Mouse (Mus musculus) ovary, adult 18-20 months (tissue): ENCODE measurements around the gene Fbxo2.
"Not testable (repeated sequence)": the region's sequence is repeated elsewhere in the genome, so short reads cannot be mapped to it uniquely, and the experiment has no call there.

ENCODE experiments used
- DNase-seq: peaks from one replicate; pipeline ENCODE4 v3.0.0; 2022; ENCODE audit warnings: low spot score, mixed read lengths

Fbxo2 gene

DNA sequence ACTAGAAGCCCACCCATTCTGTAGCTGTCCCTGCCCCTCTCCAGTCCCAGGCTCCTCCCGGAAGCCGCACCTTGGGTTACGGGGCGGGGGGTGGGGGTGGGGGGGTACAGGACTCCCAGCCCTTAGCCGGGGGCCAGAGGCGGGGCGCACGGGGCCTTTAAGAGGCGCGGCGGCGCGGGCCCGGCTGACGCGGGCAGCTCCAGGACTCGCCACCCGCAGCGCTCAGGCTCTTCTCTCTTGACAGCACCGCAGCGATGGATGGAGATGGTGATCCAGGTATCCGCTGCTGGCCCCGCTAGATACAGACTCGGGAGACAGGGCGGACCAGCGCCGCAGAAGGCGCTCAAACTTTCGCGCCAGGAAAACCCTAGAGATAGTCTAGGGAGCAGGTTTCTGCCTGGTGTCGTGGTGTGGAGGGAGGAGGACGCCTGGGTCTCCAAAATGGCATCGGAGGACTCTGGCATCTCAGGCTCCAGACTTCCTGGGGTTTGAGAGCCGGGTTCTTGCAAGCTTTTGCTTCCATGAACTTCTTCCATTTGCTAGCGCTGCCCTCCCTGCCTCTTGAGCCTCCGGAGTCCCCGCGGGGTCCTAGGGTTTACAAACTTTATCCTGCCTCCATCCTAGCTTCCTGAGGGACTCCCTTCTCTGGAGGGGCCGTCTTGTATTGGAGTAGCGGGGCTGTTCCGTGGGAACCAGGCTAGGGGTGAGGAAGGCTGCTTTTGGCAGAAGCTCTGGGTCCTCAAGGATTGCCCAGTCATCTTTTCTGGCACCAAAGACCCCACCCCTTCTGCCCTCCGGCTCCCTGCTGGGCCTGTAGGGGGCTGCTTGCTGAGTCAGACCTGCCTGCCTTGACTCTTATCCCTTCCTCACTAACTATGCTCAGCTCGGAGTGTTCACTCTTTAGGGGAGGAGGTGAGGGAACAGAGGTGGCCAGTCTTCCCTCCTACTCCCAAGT, at the start of gene Fbxo2, which contains the start of gene Fbxo44:
Fbxo2 (plus strand) TSS at position 186 of the 955 bp plus-strand sequence.
Fbxo44 (minus strand) TSS at position 47 of the 955 bp plus-strand sequence.
- no peak for DNase-seq

DNA sequence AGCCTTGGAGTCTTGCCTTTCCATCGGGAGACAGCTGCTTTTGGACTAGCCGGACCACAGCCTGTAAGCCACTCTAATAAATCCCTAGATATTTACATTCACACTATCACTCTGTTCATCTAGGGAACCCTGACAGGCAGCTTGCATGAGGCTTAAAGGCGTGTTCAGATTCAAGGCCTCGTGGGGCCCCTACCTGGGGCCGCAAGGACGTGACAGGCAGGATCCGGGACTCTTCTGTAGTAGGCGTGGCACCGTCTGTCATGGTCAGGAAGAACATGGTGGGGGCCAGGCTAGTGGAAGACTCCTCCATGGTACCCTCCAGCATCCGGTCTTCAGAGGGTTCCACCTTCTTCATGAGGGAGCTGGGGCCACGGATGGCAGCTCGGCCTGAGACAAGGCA, 47.9 kb upstream of the Fbxo2 start:
- DNase-seq: no peak

DNA sequence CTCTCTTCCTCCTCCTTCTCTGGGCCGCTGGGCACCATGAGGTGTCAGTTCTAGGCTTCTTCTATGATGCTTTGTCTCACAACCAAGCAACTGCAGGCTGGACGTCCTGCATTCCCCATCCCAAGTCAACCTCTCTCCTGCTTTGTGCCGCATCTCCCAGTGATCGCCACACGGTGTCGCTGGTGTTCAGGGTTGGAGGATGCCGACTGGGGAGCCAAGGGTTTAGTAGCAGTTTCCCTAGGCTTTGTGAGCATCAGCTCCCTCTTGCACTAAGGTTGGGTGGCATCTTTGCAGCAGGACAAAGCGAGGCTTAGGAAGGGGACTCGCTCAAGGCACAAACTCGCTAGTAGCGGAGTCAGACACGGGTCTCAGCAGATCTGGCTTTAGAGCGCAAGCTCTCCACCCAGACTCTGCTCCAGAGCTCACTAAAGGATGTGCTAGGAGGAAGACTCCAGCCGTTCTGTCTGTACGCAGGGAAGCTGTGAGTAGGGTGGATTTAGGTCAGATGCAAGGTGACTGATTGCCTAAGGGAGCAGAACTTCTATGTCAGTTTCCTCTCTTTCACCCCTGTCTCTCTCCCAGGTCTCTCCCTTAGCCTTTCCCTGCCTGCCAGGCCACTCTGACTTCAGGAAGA, 45.5 kb upstream of the Fbxo2 start:
- peak; percentile 65 for DNase-seq

DNA sequence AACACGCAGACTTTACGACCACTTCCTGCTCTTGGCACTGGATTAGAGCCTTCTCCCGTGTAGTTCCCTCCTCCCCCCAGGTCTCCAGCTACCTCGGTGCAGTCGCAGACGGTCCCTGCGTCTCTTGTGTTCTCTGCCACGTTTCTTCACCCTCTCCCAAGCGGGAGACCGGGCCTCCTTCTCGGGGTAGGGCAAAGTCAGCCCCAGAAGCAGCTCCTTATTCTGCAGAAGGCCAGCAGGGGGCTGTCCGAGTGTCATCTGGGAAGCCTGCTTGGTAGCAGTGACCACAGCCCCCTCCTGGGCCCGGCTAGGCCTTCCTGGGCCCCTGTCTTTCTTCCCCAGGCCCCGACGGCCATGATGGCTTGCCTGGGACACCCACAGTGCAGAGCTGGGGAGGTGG, 45.0 kb upstream of the Fbxo2 start:
- DNase-seq: no peak

DNA sequence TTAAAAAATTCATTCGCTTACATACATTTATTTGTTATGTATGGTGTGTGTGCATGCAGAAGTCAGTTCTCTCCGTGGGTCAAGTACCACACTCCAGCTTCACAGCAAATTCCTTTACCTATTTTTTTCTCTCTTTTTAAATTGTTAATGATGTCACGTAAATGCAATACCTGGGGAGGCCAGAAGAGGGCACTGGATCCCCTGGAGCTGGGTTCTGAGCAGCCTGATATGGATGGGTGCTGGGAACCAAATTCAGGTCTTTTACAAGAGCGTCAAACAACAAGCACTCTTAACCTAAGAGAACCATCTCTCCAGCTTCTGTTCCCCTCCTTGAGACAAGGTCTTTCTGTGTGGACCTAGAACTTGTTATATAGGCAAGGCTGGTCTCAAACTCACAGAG, 43.8 kb upstream of the Fbxo2 start:
- no peak for DNase-seq

DNA sequence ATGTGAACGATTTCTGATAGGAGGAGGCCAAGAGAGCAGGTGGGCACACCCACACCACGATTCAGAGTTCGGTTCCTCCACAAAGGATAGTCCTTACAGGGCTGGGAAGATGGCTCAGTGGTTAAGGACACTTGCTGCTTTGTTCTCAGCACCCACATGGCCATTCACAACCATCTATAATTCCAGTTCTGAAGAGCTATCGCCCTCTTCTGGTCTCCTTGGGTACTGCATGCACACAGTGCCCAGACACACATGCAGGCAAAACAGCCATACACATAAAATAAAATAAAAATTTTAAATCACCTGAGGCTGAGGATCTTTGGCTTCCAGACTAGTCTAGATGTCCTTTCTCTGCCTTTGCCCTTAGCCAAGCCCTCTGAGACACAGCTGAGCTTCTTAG, 43.0 kb upstream of the Fbxo2 start:
- DNase-seq: no peak

DNA sequence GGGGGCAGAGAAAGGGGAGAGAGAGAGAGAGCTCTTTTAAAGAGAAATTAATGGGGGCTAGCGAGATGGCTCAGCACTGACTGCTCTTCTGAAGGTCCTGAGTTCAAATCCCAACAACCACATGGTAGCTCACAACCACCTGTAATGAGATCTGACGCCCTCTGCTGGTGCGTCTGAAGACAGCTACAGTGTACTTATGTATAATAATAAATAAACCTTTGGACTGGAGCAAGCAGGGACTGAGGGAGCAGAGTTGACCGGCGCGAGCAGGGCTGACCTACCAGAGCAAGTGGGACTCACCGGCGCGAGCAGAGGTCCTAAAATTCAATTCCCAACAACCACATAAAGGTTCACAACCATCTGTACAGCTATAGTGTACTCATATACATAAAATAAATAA, 40.8 kb upstream of the Fbxo2 start:
- DNase-seq: not testable (repeated sequence)

DNA sequence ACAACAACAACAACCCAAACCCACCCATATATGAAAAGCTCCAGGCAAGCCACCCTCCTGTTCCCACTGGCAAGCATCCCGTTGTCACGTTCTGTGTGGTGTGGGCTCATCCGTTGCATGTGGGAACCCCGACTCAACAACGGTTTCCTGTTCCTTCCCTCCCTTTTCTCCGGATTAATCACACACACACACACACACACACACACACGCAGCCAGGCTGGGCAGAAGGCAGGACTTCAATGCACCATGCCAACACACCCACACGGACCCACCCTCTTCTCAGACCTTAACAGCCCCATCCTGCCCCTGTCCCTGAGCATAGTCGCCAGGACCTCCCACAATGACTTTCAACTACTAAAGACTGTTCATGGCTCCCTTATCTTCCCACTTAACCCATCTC, 39.9 kb upstream of the Fbxo2 start:
- DNase-seq: no peak

DNA sequence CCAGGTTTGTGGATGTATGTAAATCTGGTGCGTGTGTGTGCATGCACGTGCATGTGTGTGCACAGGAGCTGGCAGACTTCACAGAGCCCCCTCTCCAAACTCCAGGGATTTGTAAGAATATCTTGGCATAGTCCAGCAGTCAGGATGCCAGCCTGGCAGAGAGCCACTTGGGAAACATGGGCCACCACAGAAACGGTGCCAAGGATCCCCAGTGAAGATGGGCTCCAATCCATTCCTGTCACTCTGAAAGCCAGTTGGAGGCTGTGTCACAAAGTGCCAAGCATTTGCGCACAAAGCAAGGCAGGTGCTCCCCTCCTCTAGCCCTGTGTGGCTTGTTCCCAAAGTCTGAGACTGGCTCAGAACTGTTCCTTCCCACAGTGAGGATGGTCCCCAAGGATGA, 39.1 kb upstream of the Fbxo2 start:
- no peak for DNase-seq

DNA sequence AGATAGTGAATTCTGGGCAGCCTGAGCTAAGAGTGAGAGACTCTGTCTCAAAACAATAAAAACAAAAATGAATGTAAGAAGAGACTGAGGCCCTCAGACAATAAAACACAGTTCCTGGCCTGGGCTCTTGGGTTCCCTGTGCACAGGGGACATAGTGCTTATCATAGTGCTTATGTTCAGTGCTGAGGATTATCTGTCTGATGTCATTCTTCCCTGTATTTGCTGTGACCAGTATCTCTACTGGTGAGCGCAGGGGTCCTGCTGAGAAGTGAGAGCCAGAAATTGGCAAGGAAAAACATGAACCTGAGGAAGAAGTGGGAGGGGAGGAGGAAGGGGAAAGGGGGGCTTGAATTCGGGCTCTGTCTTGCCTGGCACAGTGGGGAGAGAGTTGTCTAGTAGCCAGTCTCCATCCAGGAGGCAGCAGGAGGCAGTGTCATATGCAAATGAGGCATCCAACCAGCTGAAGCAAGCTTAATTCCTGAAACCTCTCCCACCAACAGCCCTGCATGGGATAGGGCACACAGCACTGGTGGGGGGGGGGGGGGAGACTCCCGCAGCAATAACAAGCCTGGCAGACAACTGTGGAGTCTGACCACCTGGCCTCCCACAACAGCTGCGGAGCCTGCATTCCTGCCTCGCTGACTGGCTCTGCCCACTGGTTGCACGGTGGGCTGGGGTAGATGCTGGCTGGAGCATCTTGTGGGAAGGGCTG, 38.3 kb upstream of the Fbxo2 start:
- DNase-seq: no peak

DNA sequence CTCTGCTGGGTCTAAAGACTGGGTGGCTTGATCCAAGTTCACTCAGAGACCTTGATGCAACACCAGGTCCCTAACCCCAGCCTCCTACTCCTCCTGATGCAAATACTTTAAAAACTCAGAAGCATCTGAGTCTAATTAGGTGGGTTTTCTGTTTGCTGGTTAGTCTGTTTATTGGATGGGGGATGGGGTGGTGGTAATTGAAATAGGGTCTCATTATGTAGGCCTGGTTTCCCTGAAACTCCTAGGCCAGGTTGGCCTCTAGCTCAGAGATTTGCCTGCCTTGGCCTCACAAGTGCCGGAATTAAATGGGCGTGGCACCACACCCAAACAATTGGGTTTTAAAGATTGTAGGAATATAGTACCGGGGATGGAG, 37.7 kb upstream of the Fbxo2 start:
- DNase-seq: no peak

DNA sequence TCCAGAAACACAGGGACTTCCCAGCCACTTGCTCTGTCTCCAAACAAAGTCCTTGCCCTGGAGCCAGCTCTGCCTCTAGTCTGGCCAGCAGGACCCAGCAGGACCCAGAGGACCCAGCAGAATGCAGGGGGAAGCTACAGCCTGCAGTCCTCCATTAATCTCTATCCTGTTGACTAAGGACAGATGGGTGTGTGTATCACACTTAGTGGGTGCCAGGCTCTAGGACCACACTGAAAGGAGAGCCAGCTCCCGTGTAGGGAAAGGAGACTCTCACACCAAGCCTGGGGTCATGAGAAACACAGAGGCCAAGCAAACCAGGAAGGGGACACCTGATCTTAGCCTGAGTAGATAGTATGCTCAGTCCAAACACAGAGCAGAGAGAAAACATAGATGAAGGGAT, 32.2 kb upstream of the Fbxo2 start:
- DNase-seq: no peak

DNA sequence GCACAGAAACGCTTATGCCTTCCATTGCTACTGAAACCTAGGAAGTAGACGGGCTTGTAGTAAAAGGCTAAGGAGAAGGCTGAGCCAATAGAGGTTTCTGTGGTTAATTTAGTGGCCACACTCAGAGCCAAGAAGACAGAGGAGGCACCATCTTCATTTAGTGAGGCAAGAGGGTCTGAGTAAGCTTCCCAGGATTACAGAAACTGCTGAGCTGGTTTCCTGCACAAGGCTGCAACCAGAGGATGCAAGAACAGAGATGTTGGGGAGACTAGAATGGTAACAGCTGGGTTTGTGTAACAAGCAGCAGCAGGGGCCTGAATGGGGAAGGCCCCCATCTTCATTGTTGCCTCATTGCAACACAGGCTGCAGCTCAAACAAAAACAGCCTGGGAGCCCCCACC, 31.7 kb upstream of the Fbxo2 start:
- DNase-seq: no peak

DNA sequence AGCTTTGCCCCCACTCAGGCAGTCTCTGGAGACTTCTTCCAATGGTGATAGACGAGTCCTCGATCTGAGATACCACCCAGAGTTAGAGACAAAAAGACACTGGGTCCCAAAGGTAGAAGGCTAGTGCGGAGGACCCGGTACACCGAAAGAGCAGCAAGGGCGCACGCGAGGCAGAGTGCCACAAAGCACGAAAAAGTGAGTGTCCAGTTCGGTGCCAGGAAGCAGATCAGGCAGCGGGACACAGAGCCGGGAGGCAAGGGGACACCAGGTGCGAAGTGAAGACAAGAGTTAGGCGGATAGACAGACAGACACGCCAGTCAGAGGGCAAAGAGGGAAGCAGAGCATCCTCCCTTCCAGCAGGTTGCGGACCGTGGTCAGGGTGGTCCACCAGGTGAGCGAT, 30.3 kb upstream of the Fbxo2 start, which contains the start of gene Mad2l2:
Mad2l2 (plus strand) TSS at position 252 of the 400 bp plus-strand sequence.
- DNase-seq: no peak

DNA sequence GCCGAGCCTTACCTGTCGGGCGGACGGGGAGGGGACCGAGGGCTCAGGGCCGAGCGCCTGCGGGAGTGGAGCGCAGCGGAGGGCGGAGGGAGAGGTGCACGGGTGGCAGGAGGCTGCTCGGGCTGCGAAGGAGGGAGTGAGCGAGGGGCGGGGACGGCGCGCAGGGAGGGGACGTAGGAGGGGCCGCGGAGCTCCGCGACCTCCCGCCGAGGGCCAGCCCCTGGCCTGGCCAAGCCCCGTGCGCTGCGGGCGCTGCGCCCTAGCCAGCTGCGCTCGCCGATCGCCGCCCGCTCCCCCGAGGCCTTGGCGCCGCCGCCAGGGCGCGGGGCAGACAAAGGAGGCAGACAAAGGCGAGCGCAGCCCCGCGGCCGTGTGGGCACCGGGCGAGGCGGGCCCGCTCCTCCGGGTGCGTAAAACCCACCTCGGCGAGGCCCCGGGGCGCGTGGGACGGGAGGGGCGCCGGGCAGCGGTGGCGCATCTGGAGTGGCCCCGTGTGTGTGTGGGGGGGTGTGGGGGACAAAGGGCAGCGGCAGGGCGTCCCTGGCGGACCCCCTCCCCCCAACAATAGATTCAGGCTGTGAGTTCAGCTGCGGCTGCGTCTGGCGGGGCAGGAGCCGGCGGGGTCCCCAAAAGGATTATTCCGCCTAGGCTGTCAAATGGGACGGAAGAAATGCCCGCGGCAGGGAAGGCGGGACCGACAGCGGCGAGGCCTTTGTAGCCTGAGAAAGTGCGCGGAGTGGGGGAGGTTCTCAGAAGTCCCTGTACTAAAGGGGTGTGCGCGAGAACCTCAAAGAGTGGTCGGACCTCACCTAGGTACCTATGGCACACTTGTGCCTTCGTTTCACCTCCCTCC, 29.6 kb upstream of the Fbxo2 start, which contains the start of gene Draxin:
Draxin (minus strand) TSS at position 138 of the 853 bp plus-strand sequence.
- DNase-seq: peak; percentile 63

DNA sequence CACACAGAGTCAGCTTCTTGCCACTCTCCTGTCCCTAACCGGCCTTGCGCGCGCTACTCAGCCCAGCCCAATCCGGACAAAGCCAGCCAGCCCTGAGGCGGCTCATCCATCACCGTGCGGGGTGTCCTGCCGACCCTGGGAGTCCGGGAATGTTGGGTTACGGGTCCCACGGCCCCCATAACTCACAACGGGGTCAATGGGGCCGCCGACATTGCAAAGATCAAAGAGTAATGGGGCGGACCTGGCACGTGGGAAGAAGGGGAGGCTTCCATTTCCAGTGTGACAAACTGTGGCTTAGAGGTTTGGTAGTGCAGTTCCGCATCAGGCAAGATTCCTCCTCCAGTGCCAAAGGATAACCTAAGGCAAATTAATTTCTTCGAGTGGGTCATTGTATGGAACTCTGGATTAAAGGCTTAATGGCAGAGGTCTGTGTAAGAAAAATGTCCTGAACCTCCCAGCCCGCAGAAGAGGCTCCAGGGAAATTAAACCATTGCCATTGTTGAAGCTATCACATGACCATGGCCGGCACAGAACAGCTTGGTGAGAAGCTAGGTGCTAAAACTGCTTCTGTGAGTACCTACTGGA, 28.8 kb upstream of the Fbxo2 start:
- no peak for DNase-seq

DNA sequence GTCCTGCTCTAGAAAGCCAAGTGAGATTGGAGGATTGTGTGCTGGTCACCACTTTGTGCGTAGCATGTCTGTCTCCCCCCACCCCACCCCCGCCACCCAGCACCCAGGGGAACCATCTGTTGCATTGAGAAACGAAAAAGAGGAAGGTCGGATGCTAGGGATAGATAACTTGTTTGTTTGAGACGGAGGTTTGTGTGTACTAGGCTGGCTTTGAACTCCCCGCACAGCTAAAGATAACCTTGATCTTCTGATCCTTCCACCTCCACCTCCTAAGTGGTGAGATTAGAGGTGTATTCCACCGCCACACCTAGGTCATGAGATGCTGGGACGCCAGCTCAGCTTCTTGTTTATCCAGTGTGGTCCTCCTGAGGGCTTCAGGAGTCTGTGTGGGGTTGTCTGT, 25.4 kb upstream of the Fbxo2 start:
- DNase-seq: no peak

DNA sequence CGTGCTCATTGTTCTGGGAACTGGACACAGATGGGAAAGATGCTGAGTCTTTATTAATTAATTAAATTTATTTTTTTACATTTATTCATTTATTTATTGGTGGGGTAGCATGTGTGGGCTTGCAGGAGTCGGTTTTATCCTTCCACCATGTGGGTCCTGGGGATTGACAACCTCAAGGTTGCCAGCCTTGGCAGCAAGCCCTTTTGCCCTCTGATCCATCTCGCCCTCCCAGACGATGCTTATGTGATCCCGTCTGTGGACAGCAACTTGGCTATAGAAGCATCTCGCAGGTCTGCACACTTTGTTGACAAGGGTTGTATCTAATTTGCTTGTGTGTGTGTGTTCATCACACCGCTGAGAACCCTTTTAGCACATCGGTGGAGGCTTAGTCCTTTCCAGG, 22.9 kb upstream of the Fbxo2 start:
- no peak for DNase-seq

DNA sequence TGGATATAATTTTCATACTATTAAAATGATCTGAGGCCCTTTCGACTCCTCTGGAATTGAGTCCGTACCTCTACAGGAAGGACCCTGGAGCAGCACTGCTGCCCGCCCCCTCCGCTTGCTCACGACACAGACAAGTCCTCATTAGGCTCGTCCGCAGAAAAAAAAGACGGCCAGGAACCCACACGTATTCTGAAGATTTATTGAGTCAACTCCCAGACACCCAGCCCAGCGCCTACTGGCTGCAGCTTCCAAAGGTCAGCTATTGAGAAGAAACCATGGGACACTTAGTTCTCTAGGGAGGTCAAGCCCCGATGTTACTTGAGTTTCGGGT, 20.7 kb upstream of the Fbxo2 start:
- no peak for DNase-seq

DNA sequence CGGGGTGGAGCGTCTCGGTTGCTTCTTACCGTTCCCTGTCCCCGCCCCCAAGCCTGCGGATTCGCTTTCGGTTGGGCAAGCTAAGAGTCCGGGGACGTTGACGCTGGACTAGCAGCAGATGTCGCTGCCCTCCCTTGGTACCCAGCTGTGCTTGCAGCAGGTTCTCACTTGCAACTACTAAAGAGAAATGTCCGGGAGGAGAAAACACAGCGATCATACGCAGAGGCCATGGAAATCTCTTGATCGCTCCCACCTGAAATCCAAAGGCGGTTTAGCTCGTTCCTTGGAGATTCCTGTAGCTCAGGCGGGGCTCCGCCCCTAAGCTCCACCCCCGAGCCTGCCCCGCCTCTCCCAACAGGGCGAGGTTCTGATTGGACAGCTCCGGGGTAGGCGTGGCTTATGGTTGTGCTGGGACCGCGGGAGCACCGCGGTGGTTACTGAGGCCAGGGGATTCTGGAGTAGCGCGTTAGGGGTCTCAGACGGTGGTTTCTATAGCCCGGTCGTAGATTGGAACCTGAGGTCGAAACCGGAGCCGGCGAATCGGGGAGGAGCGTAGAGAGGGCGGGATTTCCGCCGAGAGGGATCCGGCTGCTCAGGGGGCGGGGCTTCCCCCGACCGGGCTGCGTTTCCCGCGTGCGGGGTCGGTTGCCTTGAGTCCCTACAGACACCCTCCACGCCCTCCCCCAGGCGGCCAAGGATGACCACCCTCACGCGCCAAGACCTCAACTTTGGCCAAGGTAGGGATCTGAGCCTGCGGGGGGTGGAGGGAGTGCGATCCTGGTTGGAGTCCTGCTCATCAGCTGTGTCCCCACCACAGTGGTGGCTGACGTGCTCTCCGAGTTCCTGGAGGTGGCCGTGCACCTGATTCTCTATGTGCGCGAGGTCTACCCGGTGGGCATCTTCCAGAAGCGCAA, 20.1 kb upstream of the Fbxo2 start:
- DNase-seq: peak; percentile 86
